Mouse (Mus musculus) heart, postnatal 10 days (tissue): ENCODE measurements at regions not wholly inside any gene's neighbourhood (a gene's known extent, or its start where the extent isn't known, plus 50 kb on each side); places are given as distances from the start of the nearest gene placed in this dataset.

Experiments
- DNase-seq, 2 experiments: peaks; one replicate each; pipeline ENCODE4 v3.0.0; 2021
- intact Hi-C: fragments of 180-260 bp; cut with DNase I; formaldehyde crosslinking; loops from one replicate; pipeline ENCODE4 v1.15.1; 2025

DNA sequence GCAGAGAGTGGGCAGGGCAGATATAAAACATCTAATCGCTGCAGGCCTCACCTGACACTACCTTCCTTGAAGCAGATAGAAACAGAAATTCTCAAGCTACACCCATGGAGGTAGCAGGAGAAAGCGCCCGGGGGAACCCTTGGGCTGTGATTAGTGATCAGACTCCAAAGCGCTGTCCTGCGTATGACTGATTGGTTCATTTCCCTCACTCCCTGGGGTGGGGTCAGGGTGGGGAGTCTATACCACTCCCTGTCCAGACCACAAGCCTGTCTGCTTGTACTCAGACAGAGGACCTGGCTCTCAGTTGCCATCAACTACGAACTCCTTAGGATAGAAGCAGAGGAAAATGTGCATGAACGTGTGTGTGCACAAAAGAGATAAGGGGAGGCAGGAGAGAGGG lies 77.7 kb downstream of the Gm826 start:
- DNase-seq: no peak
- intact Hi-C loops: no loop called here

GRCm38 (mm10) chr2:160250228-160250627 lies 83.7 kb downstream of the Gm826 start:
- DNase-seq: no peak
- intact Hi-C loops: no loop called here

GRCm38 (mm10) chr2:160249104-160250093 lies 84.6 kb downstream of the Gm826 start:
- intact Hi-C loops: no loop called here
- no peak for DNase-seq

GRCm38 (mm10) chr2:160247286-160247685 lies 86.7 kb downstream of the Gm826 start:
- DNase-seq: no peak
- intact Hi-C loops: no loop called here

- intact Hi-C loops: no loop called here
- no peak for DNase-seq
Observed at GRCm38 (mm10) chr2:160246356-160246755, 87.6 kb downstream of the Gm826 start.

DNA sequence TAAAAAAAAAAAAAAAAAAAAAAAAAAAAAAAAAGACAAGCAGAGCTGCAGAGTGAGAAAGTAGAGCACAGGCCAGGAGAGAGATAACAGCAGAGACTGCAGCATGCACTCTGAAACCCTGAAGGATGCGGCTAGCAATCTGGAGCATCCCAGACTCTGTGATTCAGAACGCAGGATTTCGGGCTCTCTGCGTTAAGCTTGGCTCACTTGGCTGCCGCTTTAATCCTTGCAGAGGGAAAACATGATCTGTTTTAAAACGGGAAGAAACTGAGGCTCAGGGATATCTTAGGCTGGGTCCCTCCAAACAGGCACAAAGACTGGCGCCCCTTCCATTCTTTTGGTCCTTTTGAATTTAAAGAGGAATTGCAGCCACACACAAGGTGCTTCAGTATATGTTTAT lies 89.1 kb downstream of the Gm826 start:
- no peak for DNase-seq
- intact Hi-C loops: no loop called here

DNA sequence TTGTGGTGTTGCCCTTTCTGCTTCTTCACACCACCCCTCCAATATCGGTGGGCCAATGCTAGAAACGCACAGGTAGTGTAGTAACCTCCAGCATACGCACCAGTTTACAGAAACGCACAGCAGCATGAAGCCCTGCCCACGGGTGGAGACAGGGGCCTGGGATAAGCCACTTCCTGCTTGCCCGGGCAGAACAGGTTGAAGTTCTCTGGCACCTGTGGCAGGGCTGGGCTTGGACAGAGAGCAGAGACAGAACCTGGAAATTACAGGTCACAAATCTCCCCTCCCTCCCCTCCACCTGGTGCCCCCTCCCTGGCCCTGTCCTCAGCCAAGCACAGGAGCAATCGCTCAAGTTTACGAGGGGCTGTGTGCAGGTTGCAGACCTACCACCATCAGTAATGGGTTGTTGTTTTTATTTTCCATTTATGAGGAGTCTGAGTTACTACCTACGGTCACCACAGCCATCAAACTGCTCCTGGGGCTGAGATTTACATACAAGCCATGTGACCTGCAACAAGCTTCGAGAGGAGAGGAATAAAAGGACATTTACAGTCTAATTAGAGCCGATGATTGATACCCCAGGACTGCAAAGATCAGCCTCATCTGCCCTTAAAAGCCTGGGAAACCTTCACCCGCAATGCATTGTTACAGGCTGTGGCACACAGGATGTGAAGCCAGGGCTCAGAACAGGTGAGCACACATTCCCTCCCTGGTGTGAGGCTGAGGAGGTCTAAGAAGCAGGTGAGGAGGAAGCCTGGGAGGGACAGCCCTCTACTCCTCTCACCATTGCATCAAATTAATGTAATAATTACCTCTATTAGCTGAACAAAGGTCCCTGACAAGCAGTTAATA lies 93.2 kb downstream of the Gm826 start:
- intact Hi-C loops: no loop called here
- no peak for DNase-seq

DNA sequence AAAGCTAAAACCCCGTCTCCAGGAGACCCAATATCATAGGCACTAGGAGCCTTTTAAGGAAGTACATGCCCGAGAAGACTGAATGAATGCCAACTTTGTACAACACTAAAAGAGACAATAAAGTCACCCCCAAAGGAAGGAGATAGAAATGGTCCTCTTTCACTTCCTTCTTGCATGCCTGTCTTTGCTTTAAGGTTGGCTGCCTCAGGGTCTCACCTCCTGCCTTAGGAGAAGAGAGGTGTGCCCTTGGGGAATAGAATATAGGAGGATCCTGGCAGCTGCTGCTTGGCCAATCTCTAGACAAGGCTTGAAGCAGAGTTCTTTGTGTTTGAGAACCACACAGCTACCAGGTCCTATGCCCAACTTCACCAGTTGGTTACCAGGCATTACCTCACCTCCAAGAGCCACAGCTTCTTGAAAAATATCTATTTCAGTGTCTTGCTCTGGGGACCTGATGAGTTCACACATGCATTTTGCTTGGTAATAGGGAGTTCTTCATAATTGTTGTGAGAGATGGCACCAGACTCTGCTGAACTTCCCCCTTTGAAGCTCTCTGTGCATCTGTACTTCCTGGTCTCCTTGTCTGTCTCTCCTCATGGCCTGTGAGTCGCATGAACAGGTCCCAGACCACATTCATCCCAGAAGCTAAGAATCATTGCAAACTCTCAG lies 96.4 kb downstream of the Gm826 start:
- no peak for DNase-seq
- intact Hi-C loops: no loop called here

GRCm38 (mm10) chr2:160236806-160237205 lies 97.2 kb downstream of the Gm826 start:
- intact Hi-C loops: no loop called here
- DNase-seq: peak in 1 of 2 experiments; percentile 14

DNA sequence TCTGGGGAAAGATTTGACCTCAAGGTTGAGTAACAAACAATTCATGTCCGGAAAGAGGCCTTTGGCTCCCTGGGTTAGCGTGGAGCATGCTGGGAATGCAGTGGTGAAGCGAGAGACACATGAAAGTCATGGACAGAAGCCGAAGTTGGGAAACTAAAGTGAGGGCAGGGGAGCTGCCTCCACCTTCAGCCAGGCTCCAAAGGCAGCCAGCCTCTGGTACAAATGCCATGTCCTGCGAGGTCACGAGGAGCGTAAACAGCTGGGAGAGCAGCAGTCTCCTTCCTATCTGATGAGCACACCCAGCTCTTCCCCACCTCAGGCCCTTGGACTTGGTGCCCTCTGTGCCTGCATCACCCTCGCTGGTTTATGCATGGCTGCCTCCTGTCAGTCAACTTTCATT lies 103.2 kb downstream of the Gm826 start:
- DNase-seq: no peak
- intact Hi-C loops: no loop called here

DNA sequence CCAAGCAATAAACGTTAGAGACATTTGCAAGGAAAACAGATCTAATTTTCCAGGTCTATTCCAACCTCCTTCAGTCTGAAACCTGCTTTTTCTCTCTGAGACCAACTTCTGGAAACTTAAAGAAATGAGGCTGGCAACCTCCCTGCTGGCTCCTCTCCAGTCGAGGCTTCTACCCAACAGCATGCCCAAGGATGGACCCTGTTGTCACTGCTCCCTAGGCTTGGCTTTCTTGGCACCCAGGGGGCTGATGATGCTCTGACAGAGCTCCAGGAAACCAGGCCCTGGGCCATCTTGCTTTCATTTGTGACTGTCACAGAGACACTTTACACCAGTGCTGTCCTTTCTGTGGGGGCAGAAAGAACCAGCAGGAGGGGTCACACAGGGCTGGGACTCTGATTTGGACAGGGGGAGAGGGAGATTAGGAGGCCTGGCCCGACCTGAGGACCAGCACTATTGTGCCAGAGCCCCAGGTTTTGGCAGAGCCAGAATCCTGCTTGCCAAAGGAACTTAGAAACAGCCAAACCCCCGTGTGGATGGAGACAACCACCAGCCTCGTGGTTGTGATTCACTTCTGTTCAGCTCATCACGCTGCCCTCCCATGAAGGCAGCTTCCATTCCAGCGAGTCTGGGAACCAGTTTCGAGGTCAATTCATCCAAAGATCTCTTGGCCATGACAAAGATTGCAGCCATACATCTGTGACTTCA lies 105.5 kb downstream of the Gm826 start:
- intact Hi-C loops: no loop called here
- DNase-seq: no peak

- peak in 1 of 2 experiments; percentile 9 for DNase-seq
Observed at GRCm38 (mm10) chr2:160225450-160225849, 108.5 kb downstream of the Gm826 start.

DNA sequence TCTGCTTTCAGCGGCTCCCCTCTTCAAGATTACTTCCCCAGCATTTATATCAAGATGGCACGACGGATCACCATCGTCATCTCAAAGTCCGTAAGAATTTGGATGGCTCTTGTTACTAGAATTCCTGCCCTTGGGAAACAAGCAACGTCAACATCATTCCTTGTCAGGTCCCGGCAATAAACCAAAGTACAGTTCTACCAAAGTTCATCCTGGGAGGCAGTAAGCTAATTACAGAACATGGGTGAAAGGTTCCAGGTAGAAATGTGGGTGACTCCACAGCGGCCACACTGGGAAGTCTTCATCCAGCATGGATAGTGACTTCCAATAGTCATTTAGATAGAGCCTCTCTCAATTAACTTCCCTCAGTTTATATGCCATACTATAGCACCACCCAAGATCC lies 110.6 kb downstream of the Gm826 start:
- no peak for DNase-seq
- intact Hi-C loops: no loop called here

More at GRCm38 (mm10) chr2:160225450-160225849, 108.5 kb downstream of the Gm826 start:
- intact Hi-C loops: no loop called here

DNA sequence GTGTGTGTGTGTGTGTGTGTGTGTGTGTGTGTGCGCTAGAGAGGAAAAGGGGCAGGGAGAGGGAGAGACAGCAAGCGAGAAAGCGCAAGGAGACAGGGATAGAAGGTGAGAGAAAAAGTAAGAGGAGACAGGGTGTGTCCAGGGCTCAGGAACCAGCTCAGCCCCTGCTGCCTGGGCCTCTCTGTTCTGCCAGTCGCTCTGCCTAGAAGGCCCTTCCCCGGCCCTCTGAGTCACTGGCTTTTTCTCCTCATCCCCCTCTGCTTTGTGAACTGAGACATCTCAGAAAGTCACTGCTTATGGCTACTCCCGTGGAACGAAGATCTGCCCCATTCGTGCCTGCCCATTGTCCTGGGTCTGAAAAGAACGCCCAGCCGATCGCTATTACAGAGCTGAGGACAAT lies 112.2 kb downstream of the Gm826 start:
- intact Hi-C loops: no loop called here
- no peak for DNase-seq

GRCm38 (mm10) chr2:160220562-160221021 lies 113.4 kb downstream of the Gm826 start:
- intact Hi-C loops: no loop called here
- no peak for DNase-seq

DNA sequence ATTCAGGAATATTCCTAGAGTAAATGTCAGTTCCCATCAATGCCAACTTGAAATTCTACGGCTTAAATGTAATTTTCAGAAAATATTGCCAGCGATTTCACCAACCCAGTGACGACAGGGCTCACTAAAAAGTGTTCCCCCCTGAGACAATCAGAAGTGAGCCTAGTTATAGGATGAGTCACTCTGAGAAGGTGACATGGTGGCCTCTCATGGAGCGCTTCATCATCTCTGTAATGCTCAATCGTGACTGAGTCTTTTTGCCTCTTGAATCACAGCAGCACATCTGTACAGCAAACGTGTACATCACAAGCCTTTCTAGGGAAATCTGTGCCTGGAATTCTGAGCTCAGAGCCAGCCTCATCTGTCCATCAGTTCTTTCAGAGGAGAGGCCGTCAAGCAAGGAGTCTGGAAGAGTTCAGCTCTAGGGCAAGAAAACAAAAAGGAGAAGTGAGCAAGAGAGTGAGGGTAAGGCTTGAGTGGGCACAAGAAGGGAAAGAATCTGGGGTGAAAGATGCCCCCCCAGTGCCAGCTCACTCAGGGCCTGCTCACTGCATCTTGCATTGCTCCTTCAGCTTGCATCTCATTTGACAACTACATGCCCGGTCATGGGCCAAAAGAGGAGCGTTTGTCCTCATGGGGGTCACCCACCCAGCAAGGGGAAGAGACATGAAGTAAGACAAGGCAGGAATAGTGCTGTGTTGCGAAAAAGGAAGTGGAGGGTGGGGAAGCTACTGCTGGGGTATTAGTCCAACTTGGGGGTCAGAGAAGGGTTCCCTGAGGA lies 119.7 kb downstream of the Gm826 start:
- no peak for DNase-seq
- intact Hi-C loops: no loop called here

DNA sequence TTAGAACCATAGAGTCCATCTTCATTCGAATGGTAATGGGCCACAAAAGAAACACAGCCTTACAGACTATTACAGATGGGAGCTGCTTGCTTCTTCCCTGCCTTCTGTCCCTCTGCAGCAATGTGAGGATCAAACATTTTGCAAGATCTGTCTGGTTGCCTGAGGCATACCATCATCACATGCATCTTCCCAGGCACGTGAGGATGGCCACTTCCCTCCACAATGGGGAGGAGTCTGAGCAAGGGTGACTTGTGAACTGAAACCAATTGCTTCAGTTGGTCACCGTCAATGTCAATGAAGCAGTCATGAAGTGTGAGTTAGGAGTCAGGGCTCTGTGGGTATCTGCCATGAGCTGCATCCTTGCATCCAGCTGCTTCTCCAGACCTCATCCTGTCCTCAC lies 123.5 kb downstream of the Gm826 start:
- intact Hi-C loops: no loop called here
- no peak for DNase-seq

DNA sequence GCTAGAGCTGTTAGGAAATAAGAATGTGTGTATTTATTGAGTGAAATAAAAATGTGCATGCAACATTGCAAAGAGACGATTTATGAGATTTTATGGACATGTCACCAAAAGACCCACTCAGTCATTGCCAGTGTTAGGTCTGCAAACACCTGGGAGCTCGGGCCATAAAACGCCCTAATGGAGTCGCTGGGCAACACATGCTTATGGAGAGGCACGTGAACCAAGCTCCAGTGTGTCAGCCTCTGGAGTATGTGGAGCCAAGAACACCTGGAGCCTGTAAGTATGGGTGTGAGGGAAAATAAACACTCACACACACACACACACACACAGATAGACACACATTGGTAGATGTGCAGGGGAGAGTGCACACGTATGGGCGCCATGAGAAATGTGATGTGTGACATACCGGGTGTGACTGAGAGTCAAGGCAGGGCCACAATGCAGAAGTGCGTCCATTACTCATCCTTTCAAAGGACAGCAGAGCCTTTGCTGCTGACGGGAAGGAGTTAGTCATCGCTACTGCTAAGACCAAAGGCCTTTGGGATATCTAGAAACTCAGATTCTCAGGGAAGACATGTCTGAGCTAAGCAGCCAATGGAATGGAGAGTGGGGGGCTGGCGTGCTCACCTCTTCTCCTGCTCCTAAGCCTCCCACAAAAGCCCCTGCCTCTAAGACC lies 124.2 kb downstream of the Gm826 start:
- intact Hi-C loops: no loop called here
- DNase-seq: no peak

DNA sequence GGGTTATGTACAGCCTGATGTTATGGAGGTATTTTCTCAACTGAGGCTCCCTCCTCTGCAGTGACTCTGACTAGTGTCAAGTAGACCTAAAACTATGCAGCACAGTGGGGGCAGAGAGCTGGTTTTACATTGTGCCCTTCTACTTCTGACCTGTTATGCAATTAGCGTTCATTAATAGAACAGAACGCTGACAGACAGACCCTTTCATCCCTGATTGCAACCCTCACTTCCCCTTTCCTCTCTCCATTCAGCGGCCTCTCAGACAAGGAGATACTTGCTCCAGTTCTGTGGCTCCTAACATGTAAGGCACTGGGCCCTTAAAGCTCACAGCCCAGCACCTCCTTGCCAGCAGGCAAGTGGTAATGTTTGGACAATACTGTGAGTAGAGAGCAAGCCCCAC lies 125.7 kb downstream of the Gm826 start:
- DNase-seq: no peak
- intact Hi-C loops: no loop called here
